Mouse (Mus musculus) ES-E14 (cell line): Measurements from ENCODE around the gene Borcs6. TPM values are rescaled to one million over a fixed set of nuclear protein-coding genes. Genes with fewer than 3 reads are reported as not detected.

Source experiments
- DNase-seq: peaks from one replicate; pipeline ENCODE4 v3.0.0-alpha.2; 2013; ENCODE audit warnings: low read depth, low spot score
- H3K27ac ChIP-seq: 2 replicates; pipeline ENCODE4 v1.5.1; 2012; ENCODE audit warnings: low read depth, mild to moderate bottlenecking, low read length, moderate library complexity, mixed read lengths; ENCODE audit not compliant: poor library complexity, insufficient read depth, severe bottlenecking
- H3K36me3 ChIP-seq: 2 replicates; pipeline ENCODE4 v1.6.1; 2012; ENCODE audit warnings: mild to moderate bottlenecking, low read length, moderate library complexity, mixed read lengths; ENCODE audit not compliant: control insufficient read depth, poor library complexity, insufficient read depth, severe bottlenecking
- H3K4me1 ChIP-seq, 2 experiments: fragments of 150-350 bp in 1 of 2; sonication (generic) in 1 of 2; 2 replicates each; pipeline ENCODE4 v1.6.1; 2012; ENCODE audit warnings: low read length in 2 of 2, mild to moderate bottlenecking in 1 of 2, mixed read lengths in 1 of 2; ENCODE audit not compliant: control insufficient read depth in 2 of 2, insufficient read depth in 2 of 2, poor library complexity in 1 of 2
- H3K4me3 ChIP-seq, 2 experiments: fragments of 150-350 bp in 1 of 2; sonication (generic) in 1 of 2; 2 replicates each; pipeline ENCODE4 v1.5.1; 2012; ENCODE audit warnings: low read length in 2 of 2, low read depth in 1 of 2, mild to moderate bottlenecking in 1 of 2, mixed read lengths in 1 of 2; ENCODE audit not compliant: insufficient read depth in 1 of 2, poor library complexity in 1 of 2, severe bottlenecking in 1 of 2
- H3K9ac ChIP-seq: 2 replicates; pipeline ENCODE4 v1.6.1; 2012; ENCODE audit warnings: low read depth, mild to moderate bottlenecking, low read length, mixed read lengths; ENCODE audit not compliant: poor library complexity, insufficient read depth, severe bottlenecking
- H3K9me3 ChIP-seq: fragments of 150-350 bp; sonication (generic); 2 replicates; pipeline ENCODE4 v1.6.1; 2012; ENCODE audit warnings: low read depth, mild to moderate bottlenecking, low read length; ENCODE audit not compliant: control insufficient read depth, insufficient read depth
- CHD2 ChIP-seq: IDR thresholded peaks from 2 replicates; pipeline ENCODE4 v1.6.1; 2014; ENCODE audit warnings: mild to moderate bottlenecking, low read depth, low read length, inconsistent platforms
- HCFC1 ChIP-seq: IDR thresholded peaks from 2 replicates; pipeline ENCODE4 v1.6.1; 2012; ENCODE audit warnings: low read length, inconsistent platforms, borderline replicate concordance; ENCODE audit not compliant: insufficient read depth
- MAFK ChIP-seq: IDR thresholded peaks from 2 replicates; pipeline ENCODE4 v1.6.1; 2014; ENCODE audit warnings: mild to moderate bottlenecking, low read depth, low read length, inconsistent platforms; ENCODE audit not compliant: insufficient read depth
- ZC3H11A ChIP-seq: IDR thresholded peaks from 2 replicates; pipeline ENCODE4 v1.6.1; 2012; ENCODE audit warnings: low read depth, mild to moderate bottlenecking, inconsistent platforms, low read length, borderline replicate concordance
- ZNF384 ChIP-seq: IDR thresholded peaks from 2 replicates; pipeline ENCODE4 v1.6.1; 2012; ENCODE audit warnings: low read depth, low read length, inconsistent platforms
- in situ Hi-C, 2 experiments: fragments of 600-800 bp; cut with MboI; formaldehyde crosslinking; loops; one replicate each; pipeline ENCODE4 v1.15.1; 2025; ENCODE audit warnings: low sequenced_read_pairs in 2 of 2, inconsistent platforms in 1 of 2; ENCODE audit not compliant: unreplicated experiment in 2 of 2
- total RNA-seq: library from RNA; depleted of rRNA; stranded (reverse); fragments of 300-350 nt; gene quantifications from 2 replicates; pipeline ENCODE4 v1.2.3, GENCODE M21; 2012

The Borcs6 gene
- total RNA-seq, 1 experiment: 6.2 TPM

- Histone ChIP-seq H3K4me3 (peak overlapping the region in 1 of 2 experiments; percentile 1; a peak in 2 of 4 replicates), H3K36me3 (no peaks in the 10 kb centered on the region), H3K9me3 (no peaks in the 10 kb centered on the region), H3K4me1 (peaks cover 0 to 12% of the 10 kb centered on the region in 2 experiments; a peak in 2 of 4 replicates), H3K27ac (no peak overlapping the region; the same call in 1 of the 2 replicates), H3K9ac (peak overlapping the region; percentile 63; the same call in 1 of the 2 replicates)
- TF ChIP-seq CHD2 (peak; percentile 53; the same call in 1 of the 2 replicates), HCFC1 (peak; percentile 86), MAFK (peak; percentile 55), ZNF384 (no peak), ZC3H11A (no peak)
- DNase-seq: peak; percentile 93
- in situ Hi-C loops: no loop called here
Observed at GRCm38 (mm10) chr11:69073065-69073888, 13.8 kb downstream of the Borcs6 start.

- H3K9ac ChIP-seq: no peak overlapping the region
- peak overlapping the region; percentile 44 for H3K27ac ChIP-seq
- H3K4me1 ChIP-seq: peaks cover 0 to 13% of the 10 kb centered on the region in 2 experiments; a peak in 2 of 4 replicates
- TF ChIP-seq HCFC1 (no peak), ZC3H11A (no peak), ZNF384 (no peak), CHD2 (no peak), MAFK (no peak)
- no peaks in the 10 kb centered on the region for H3K36me3 ChIP-seq
- DNase-seq: no peak
- H3K9me3 ChIP-seq: no peaks in the 10 kb centered on the region
- in situ Hi-C loops: no loop called here
- H3K4me3 ChIP-seq: no peak overlapping the region
Observed at GRCm38 (mm10) chr11:69073951-69074775, 14.6 kb downstream of the Borcs6 start.

GRCm38 (mm10) chr11:69074776-69075069 is 15.2 kb downstream of the Borcs6 start:
- Histone ChIP-seq H3K9me3 (no peaks in the 10 kb centered on the region), H3K4me3 (no peak overlapping the region), H3K36me3 (no peaks in the 10 kb centered on the region), H3K9ac (no peak overlapping the region), H3K4me1 (peaks cover 0 to 13% of the 10 kb centered on the region in 2 experiments; a peak in 2 of 4 replicates), H3K27ac (no peak overlapping the region)
- in situ Hi-C loops: no loop called here
- no peak for DNase-seq
- TF ChIP-seq CHD2: no peak
- no peak for TF ChIP-seq ZNF384
- no peak for TF ChIP-seq ZC3H11A
- TF ChIP-seq MAFK: no peak
- no peak for TF ChIP-seq HCFC1

- peak; percentile 78 for DNase-seq
- Histone ChIP-seq H3K36me3 (no peaks in the 10 kb centered on the region), H3K4me1 (peaks cover 0 to 15% of the 10 kb centered on the region in 2 experiments; a peak in 2 of 4 replicates), H3K9ac (no peak overlapping the region), H3K9me3 (no peaks in the 10 kb centered on the region), H3K27ac (no peak overlapping the region), H3K4me3 (no peak overlapping the region)
- no peak for TF ChIP-seq ZC3H11A
- TF ChIP-seq ZNF384: no peak
- no peak for TF ChIP-seq CHD2
- no peak for TF ChIP-seq HCFC1
- TF ChIP-seq MAFK: no peak
- in situ Hi-C loops: no loop called here
Observed at GRCm38 (mm10) chr11:69075764-69076479, 16.4 kb downstream of the Borcs6 start.
